Mouse (Mus musculus) right cerebral cortex, adult 18-20 months (tissue): ENCODE data around the gene Il11.

Experiments
- DNase-seq: peaks from one replicate; pipeline ENCODE4 v3.0.0; 2022; ENCODE audit warnings: mixed read lengths

The Il11 gene

GRCm38 (mm10) chr7:4742482-4742819 lies 40.2 kb downstream of the Il11 start:
- no peak for DNase-seq

- no peak for DNase-seq
Observed at GRCm38 (mm10) chr7:4741672-4742481, 40.8 kb downstream of the Il11 start.

- DNase-seq: peak; percentile 24
Observed at GRCm38 (mm10) chr7:4741151-4741550, 41.5 kb downstream of the Il11 start.

GRCm38 (mm10) chr7:4740309-4740727 lies 42.3 kb downstream of the Il11 start:
- no peak for DNase-seq

GRCm38 (mm10) chr7:4739544-4740275 lies 42.9 kb downstream of the Il11 start, which contains the start of gene Kmt5c:
Gene Kmt5c, plus strand, starts transcription at chr7:4740115.
- DNase-seq: peak; percentile 100

GRCm38 (mm10) chr7:4739041-4739543 lies 43.6 kb downstream of the Il11 start:
- no peak for DNase-seq

GRCm38 (mm10) chr7:4732968-4733392 lies 49.7 kb downstream of the Il11 start:
- no peak for DNase-seq

GRCm38 (mm10) chr7:4731090-4731489 lies 51.6 kb downstream of the Il11 start:
- no peak for DNase-seq

- DNase-seq: no peak
Observed at GRCm38 (mm10) chr7:4725169-4725568, 57.5 kb downstream of the Il11 start, which contains the start of gene Tmem150b. Gene Tmem150b, minus strand, starts transcription at chr7:4725249.

GRCm38 (mm10) chr7:4724359-4724758 lies 58.3 kb downstream of the Il11 start:
- DNase-seq: no peak

GRCm38 (mm10) chr7:4723508-4723907 lies 59.2 kb downstream of the Il11 start:
- DNase-seq: peak; percentile 60
